Mouse (Mus musculus) ES-Bruce4 (cell line): Measurements from ENCODE around the gene Spsb1.

Experiments used
- CTCF ChIP-seq: IDR thresholded peaks from one replicate; pipeline ENCODE4 v1.8.1; 2011; ENCODE audit warnings: low read depth, low read length
- POLR2A ChIP-seq: IDR thresholded peaks from one replicate; pipeline ENCODE4 v1.8.1; 2011; ENCODE audit warnings: low read length; ENCODE audit not compliant: insufficient read depth

- TF ChIP-seq CTCF, result no peak
- no peak for TF ChIP-seq POLR2A
These were observed 3.6 kb downstream of the Spsb1 start for GRCm38 (mm10) chr4:149951201-149951600.
